Mouse (Mus musculus) B cell, adult 67 days (primary cell): ENCODE results near the gene Ptger2. TPM values are rescaled to one million over a fixed set of nuclear protein-coding genes. Genes with fewer than 3 reads are reported as not detected.

Experiments
- total RNA-seq, 2 experiments: library from RNA; stranded (reverse); gene quantifications; 4 replicates each; pipeline ENCODE4 v1.2.4; 2023

The Ptger2 gene
- 1 to 10 TPM; 1.1 to 1.7 TPM for total RNA-seq

DNA sequence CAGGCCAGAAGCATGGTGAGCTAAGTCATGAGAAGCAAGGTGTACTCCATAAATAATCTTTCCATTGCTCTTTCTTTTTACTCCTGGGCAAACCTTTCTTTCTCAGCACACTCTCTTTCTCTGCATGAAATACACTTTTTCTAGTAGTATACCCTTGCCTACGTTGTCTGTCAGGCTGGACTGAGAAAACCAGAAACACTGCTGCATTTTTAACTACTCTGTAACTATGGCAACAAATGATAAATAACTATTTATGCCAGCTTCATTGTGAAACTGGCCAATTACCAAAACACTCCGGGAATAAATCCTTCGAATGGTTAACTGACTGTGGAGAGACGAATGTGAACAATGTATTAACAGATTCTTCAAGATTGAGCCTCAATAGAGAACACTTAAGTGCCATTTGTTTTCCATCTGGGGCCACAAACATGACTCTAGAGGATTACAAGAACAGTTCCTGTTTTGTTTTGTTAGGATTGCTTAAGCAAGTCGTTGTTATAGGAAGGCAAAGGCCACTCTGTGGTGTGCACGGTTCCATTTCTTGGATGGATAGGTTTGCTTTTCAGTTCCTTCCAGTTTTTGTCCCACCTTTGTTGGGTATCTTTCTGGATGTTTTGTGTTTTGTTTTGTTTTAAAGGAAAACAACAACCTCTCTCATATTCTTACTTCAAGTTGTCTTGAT is at the start of gene Ptger2:
TSS of gene Ptger2 (plus strand) at position 522 of the 682 bp plus-strand sequence.

Other genes starting within 250 kb of the Ptger2 start
- not detected for gene Gm8267, start 237.9 kb upstream of the Ptger2 start, total RNA-seq
- not detected for gene Ptgdr, start 128.8 kb upstream of the Ptger2 start, total RNA-seq
- 10 to 100 TPM; 51.9 to 72.4 TPM for gene Gpr137c, start 231.5 kb downstream of the Ptger2 start, total RNA-seq
- 100 to 1,000 TPM; 224 to 283 TPM for gene Txndc16, start 232.1 kb downstream of the Ptger2 start, total RNA-seq